Mouse (Mus musculus) liver, embryonic 14.5 days (tissue): ENCODE data around the gene Msmb. TPM values are rescaled to one million over a fixed set of nuclear protein-coding genes. Genes with fewer than 3 reads are reported as not detected.

Experiments used
- ATAC-seq: fragments of 200-750 bp; cut with Nextera tagmentation; 2 replicates; pipeline ENCODE4 v1.8.0; 2017; ENCODE audit warnings: moderate number of reproducible peaks, mild to moderate bottlenecking, moderate library complexity; ENCODE audit not compliant: insufficient read depth
- DNase-seq, 3 experiments: peaks; one replicate each; pipeline ENCODE4 v3.0.0-alpha.2; 2012 to 2013; ENCODE audit warnings: low read depth in 3 of 3, low spot score in 3 of 3
- H3K27ac ChIP-seq: fragments of 300-500 bp; sonication (generic); 2 replicates; pipeline ENCODE4 v1.5.1; 2014; ENCODE audit warnings: moderate library complexity, mild to moderate bottlenecking, control low read depth, inconsistent platforms
- H3K27me3 ChIP-seq: fragments of 300-500 bp; sonication (generic); 2 replicates; pipeline ENCODE4 v1.6.1; 2014; ENCODE audit warnings: mild to moderate bottlenecking, low read length, moderate library complexity; ENCODE audit not compliant: control insufficient read depth, insufficient read depth
- H3K36me3 ChIP-seq: fragments of 300-500 bp; sonication (generic); replicated peaks from 2 replicates; pipeline ENCODE4 v1.6.1; 2014; ENCODE audit warnings: low read depth; ENCODE audit not compliant: control insufficient read depth, insufficient read depth
- H3K4me1 ChIP-seq, 2 experiments: fragments of 200-500 bp in 1 of 2; fragments of 300-500 bp in 1 of 2; sonication (generic) in 1 of 2; replicated peaks; 2 replicates each; pipeline ENCODE4 v1.6.1; 2012 to 2014; ENCODE audit warnings: antibody characterized with exemption in 1 of 2, inconsistent platforms in 1 of 2, low read length in 1 of 2; ENCODE audit not compliant: control insufficient read depth in 2 of 2, insufficient read depth in 2 of 2
- H3K4me2 ChIP-seq: fragments of 300-500 bp; sonication (generic); 2 replicates; pipeline ENCODE4 v1.6.1; 2014; ENCODE audit warnings: low read depth, mild to moderate bottlenecking, control low read depth, moderate library complexity
- H3K4me3 ChIP-seq, 2 experiments: fragments of 200-500 bp in 1 of 2; fragments of 300-500 bp in 1 of 2; sonication (generic) in 1 of 2; 2 replicates each; pipeline ENCODE4 v1.5.1; 2012 to 2014; ENCODE audit warnings: low read depth in 2 of 2, low read length in 2 of 2, mild to moderate bottlenecking in 2 of 2, control low read depth in 1 of 2, inconsistent platforms in 1 of 2, moderate library complexity in 1 of 2; ENCODE audit not compliant: insufficient read depth in 1 of 2
- H3K9ac ChIP-seq: fragments of 300-500 bp; sonication (generic); replicated peaks from 2 replicates; pipeline ENCODE4 v1.6.1; 2014; ENCODE audit warnings: mild to moderate bottlenecking, control low read depth, moderate library complexity
- H3K9me3 ChIP-seq: fragments of 300-500 bp; sonication (generic); 2 replicates; pipeline ENCODE4 v1.6.1; 2016; ENCODE audit warnings: low read length, mixed read lengths; ENCODE audit not compliant: control insufficient read depth
- CTCF ChIP-seq: IDR thresholded peaks from 2 replicates; pipeline ENCODE4 v1.5.1; 2016; ENCODE audit warnings: antibody characterized with exemption, low read depth, control low read depth
- EP300 ChIP-seq: IDR thresholded peaks from 2 replicates; pipeline ENCODE4 v1.6.1; 2016; ENCODE audit warnings: antibody characterized with exemption, low read depth
- WGBS: fragments of 180-500 bp; shearing (Covaris S2); extraction: QIAGEN DNeasy Blood & Tissue Kit; methylation state at CpG from one replicate; pipeline ENCODE4 v1.1.7; 2014; ENCODE audit not compliant: insufficient replicate concordance; 5-methylcytosine and 5-hydroxymethylcytosine counted together
- polyA plus RNA-seq, 2 experiments: library from polyadenylated mRNA; depleted of rRNA in 1 of 2; stranded (reverse) in 1 of 2; unstranded in 1 of 2; fragments of >200 nt; fragmentation: Nextera tagmentation in 1 of 2; extraction: Ambion mirVana in 1 of 2; gene quantifications; 2 replicates each; pipeline versions ENCODE4 v1.2.1 to v1.2.3; 2012 to 2014

Gene Msmb
- polyA plus RNA-seq, 2 experiments = 0.19 to 0.33 TPM

- WGBS = under 1% methylated on average over 25 of the region's 26 CpGs
- H3K9ac ChIP-seq = peak overlapping the region; percentile 88
- peak overlapping the region; percentile 71 to 87 for H3K4me3 ChIP-seq
- no peaks in the 10 kb centered on the region for H3K27me3 ChIP-seq
- H3K4me2 ChIP-seq = peak overlapping the region; percentile 88
- H3K27ac ChIP-seq = peak overlapping the region; percentile 62
- peaks cover 20% of the 10 kb centered on the region for H3K36me3 ChIP-seq
- peak in 1 of 3 experiments; percentile 22 for DNase-seq
- peaks cover 13 to 21% of the 10 kb centered on the region in 2 experiments for H3K4me1 ChIP-seq
- no peaks in the 10 kb centered on the region for H3K9me3 ChIP-seq
- TF ChIP-seq CTCF (no peak), EP300 (no peak)
- peak; percentile 26 for ATAC-seq
These were observed 59.5 kb downstream of the Msmb start for GRCm38 (mm10) chr14:32201354-32201753.

DNA sequence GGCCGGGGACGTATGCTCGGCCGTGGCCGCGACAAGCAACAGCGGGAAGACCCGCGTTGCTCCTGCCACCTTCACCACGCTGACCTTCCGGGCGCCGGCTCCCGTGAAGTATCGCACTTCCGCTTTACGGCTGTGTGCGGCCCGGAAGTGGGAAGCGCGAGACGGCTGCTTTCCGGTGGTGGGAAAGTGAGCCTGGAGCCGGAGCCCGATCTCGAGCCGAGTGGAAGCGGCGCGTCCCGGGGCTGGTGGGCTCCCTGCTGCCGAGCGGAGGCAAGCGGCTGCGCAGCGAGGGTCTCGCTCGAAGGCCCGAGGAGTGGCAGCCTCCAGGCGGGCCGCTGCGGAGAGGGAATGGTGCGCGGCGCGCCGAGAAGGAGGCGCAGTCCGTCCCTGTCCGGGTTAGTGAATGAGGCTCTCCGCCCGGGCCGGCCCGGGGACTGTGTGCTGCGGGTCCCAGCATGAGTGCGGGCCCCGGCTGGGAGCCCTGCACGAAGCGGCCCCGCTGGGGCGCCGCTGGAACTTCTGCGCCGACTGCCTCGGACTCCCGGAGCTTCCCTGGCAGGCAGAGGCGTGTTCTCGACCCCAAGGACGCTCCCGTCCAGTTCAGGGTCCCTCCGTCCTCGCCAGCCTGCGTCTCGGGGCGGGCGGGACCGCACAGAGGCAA lies 60.1 kb downstream of the Msmb start, which contains the start of the genes Timm23 and Parg:
TSS of gene Timm23 (minus strand) at position 108 of the 661 bp plus-strand sequence.
TSS of gene Parg (plus strand) at position 159 of the 661 bp plus-strand sequence.
- TF ChIP-seq CTCF (no peak), EP300 (no peak)
- Histone ChIP-seq H3K36me3 (peaks cover 18% of the 10 kb centered on the region), H3K27ac (peak within 1 kb of the TSS; percentile 62), H3K4me2 (peak within 1 kb of the TSS; percentile 88), H3K9me3 (no peaks in the 10 kb centered on the region), H3K4me1 (peaks cover 13 to 21% of the 10 kb centered on the region in 2 experiments), H3K27me3 (no peaks in the 10 kb centered on the region), H3K4me3 (peak within 1 kb of the TSS; percentile 71 to 87), H3K9ac (peak within 1 kb of the TSS; percentile 88)
- ATAC-seq = peak; percentile 93
- peak; percentile 77 to 80 (median 77) for DNase-seq
- under 1% methylated on average over 73 of the region's 77 CpGs for WGBS

Other genes starting within 250 kb of the Msmb start
- gene Galnt15, start 113.0 kb upstream of the Msmb start, polyA plus RNA-seq (2012; rRNA removed) = not detected in 2 replicates
- not detected in 2 replicates for gene Galnt15, start 113.0 kb upstream of the Msmb start, polyA plus RNA-seq (2014; fragmentation: Nextera tagmentation; extraction: Ambion mirVana)
- 13.2 and 14.2 TPM in 2 replicates for gene Oxnad1, start 56.6 kb upstream of the Msmb start, polyA plus RNA-seq (2012; rRNA removed)
- gene Oxnad1, start 56.6 kb upstream of the Msmb start, polyA plus RNA-seq (2014; fragmentation: Nextera tagmentation; extraction: Ambion mirVana) = 11.2 and 12.9 TPM in 2 replicates
- gene Dph3, start 56.3 kb upstream of the Msmb start, polyA plus RNA-seq (2012; rRNA removed) = 10.8 and 29.5 TPM in 2 replicates
- 87.1 and 87.7 TPM in 2 replicates for gene Dph3, start 56.3 kb upstream of the Msmb start, polyA plus RNA-seq (2014; fragmentation: Nextera tagmentation; extraction: Ambion mirVana)
- 80.7 and 117 TPM in 2 replicates for gene Ncoa4, start 17.8 kb downstream of the Msmb start, polyA plus RNA-seq (2012; rRNA removed)
- gene Ncoa4, start 17.8 kb downstream of the Msmb start, polyA plus RNA-seq (2014; fragmentation: Nextera tagmentation; extraction: Ambion mirVana) = 353 and 363 TPM in 2 replicates
- 75.8 and 90.5 TPM in 2 replicates for gene Timm23, start 59.9 kb downstream of the Msmb start, polyA plus RNA-seq (2012; rRNA removed)
- 196 and 199 TPM in 2 replicates for gene Timm23, start 59.9 kb downstream of the Msmb start, polyA plus RNA-seq (2014; fragmentation: Nextera tagmentation; extraction: Ambion mirVana)
- gene Parg, start 59.9 kb downstream of the Msmb start, polyA plus RNA-seq (2012; rRNA removed) = 4.4 and 6.0 TPM in 2 replicates
- gene Parg, start 59.9 kb downstream of the Msmb start, polyA plus RNA-seq (2014; fragmentation: Nextera tagmentation; extraction: Ambion mirVana) = 12.6 and 17.0 TPM in 2 replicates
- 0.39 and 0.41 TPM in 2 replicates for gene Ogdhl, start 180.0 kb downstream of the Msmb start, polyA plus RNA-seq (2012; rRNA removed)
- 0.58 and 1.0 TPM in 2 replicates for gene Ogdhl, start 180.0 kb downstream of the Msmb start, polyA plus RNA-seq (2014; fragmentation: Nextera tagmentation; extraction: Ambion mirVana)
- gene 1700024G13Rik, start 246.4 kb downstream of the Msmb start, polyA plus RNA-seq (2012; rRNA removed) = not detected in 2 replicates
- gene 1700024G13Rik, start 246.4 kb downstream of the Msmb start, polyA plus RNA-seq (2014; fragmentation: Nextera tagmentation; extraction: Ambion mirVana) = not detected in 2 replicates